ENCODE assay signal across 7 mouse cellular contexts in the genomic region with DNA sequence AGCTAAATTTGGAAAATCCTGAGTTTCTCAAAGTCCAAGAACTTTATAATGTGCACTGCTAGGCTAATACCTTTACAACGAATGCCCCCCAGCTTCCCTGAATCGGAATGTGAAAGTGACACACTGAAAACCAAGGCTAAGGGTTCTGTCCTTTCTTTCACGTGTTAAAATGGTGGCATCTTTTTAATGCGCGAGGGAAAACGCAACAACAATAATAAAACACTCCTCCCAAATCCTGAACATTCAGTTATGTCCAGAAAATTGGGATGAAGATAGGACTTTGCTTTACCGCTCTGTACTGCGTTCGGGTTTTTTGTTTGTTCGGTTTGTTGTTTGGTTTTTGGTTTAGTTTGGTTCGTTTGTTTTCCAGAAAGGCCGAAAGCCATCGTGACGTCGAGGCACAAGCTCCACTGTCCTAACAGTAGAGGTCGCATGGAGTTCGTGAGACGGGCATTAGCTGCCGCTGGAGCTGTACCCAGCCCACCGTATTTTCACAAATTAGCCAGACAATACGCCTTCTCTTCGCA. TPM values are rescaled to one million over a fixed set of nuclear protein-coding genes. Genes with fewer than 3 reads are reported as not detected.
DNase-seq lines count a peak whose midpoint lies in the region; ATAC-seq lines count a peak whose summit lies in the region.

No protein-coding gene starts in this region.

- intact Hi-C loops in left cerebral cortex, postnatal 14 days (cut with DNase I): no loop called here

- peak overlapping the region; percentile 75 for H3K9ac ChIP-seq in intestine, embryonic 14.5 days (ENCODE audit: low read length)

- H3K4me3 ChIP-seq in intestine, embryonic 14.5 days (ENCODE audit: low read depth, low read length): peak overlapping the region; percentile 73

- ATAC-seq in intestine, embryonic 14.5 days (replicated peaks; ENCODE audit: low FRiP score, low TSS enrichment, low read depth): peak; percentile 67
- peak; percentile 79 for ATAC-seq in megakaryocyte progenitor cell, adult 5-6 weeks (replicated peaks; ENCODE audit: poor library complexity)

- no peaks in the 10 kb centered on the region for H3K9me3 ChIP-seq in intestine, embryonic 14.5 days (ENCODE audit: control insufficient read depth, low read length)

- peaks cover 4% of the 10 kb centered on the region; the same call in 1 of the 2 replicates for H3K4me1 ChIP-seq in intestine, embryonic 14.5 days (replicated peaks; ENCODE audit: control insufficient read depth, insufficient read depth, low read length)

- peak; percentile 70 to 90 for DNase-seq in adrenal gland, adult (ENCODE audit: inconsistent age in 2 of 2, low spot score in 1 of 2)
- DNase-seq in embryo, embryonic 10 days (ENCODE audit: low spot score): peak; percentile 96
- DNase-seq in gastrocnemius, postnatal 25 days: peak; percentile 62
- DNase-seq in intestine, embryonic 14.5 days (ENCODE audit: low spot score): peak; percentile 86
- DNase-seq in left cerebral cortex, postnatal 14 days (ENCODE audit: low spot score in 2 of 2): peak; percentile 60 to 68
- peak; percentile 29 to 39 for DNase-seq in right cerebral cortex, postnatal 36 days (ENCODE audit: low spot score in 2 of 2)

- WGBS in intestine, embryonic 14.5 days: under 1% methylated on average over 22 of the region's 22 CpGs

- no peaks in the 10 kb centered on the region for H3K27me3 ChIP-seq in intestine, embryonic 14.5 days (replicated peaks; ENCODE audit: control insufficient read depth, insufficient read depth, low read length)

- H3K36me3 ChIP-seq in intestine, embryonic 14.5 days (ENCODE audit: control insufficient read depth, insufficient read depth, low read length): no peaks in the 10 kb centered on the region

- peak overlapping the region; percentile 98 for H3K27ac ChIP-seq in intestine, embryonic 14.5 days (ENCODE audit: low read depth)

- peak overlapping the region; percentile 56 for H3K4me2 ChIP-seq in intestine, embryonic 14.5 days (ENCODE audit: low read length)

RNA-seq across cellular contexts. Expression of a gene that starts 6.3 kb away (rescaled TPM):
- total RNA-seq in gastrocnemius, postnatal 25 days (2021): 10 to 100 TPM; 12.1 to 13.1 TPM
- polyA plus RNA-seq in intestine, embryonic 14.5 days (2014; fragmentation: Nextera tagmentation; extraction: Ambion mirVana): 43.1 and 46.6 TPM in 2 replicates
- 10 to 100 TPM; 34.9 to 36.3 TPM for total RNA-seq in left cerebral cortex, postnatal 14 days (2021)
- 1.5 and 2.9 TPM in 2 replicates for total RNA-seq in megakaryocyte progenitor cell, adult 5-6 weeks (2015)
- total RNA-seq in megakaryocyte progenitor cell, adult 5-6 weeks (2017): 2.6 and 4.9 TPM in 2 replicates

RNA-seq across cellular contexts. Expression of a gene that starts 54.2 kb away (rescaled TPM):
- not detected for total RNA-seq in gastrocnemius, postnatal 25 days (2021)
- polyA plus RNA-seq in intestine, embryonic 14.5 days (2014; fragmentation: Nextera tagmentation; extraction: Ambion mirVana): 1.2 and 3.1 TPM in 2 replicates
- not detected for total RNA-seq in left cerebral cortex, postnatal 14 days (2021)
- not detected in 2 replicates for total RNA-seq in megakaryocyte progenitor cell, adult 5-6 weeks (2015)
- not detected in 2 replicates for total RNA-seq in megakaryocyte progenitor cell, adult 5-6 weeks (2017)

Comparison
In these comparisons a context has a peak if more than half of its experiments do, and no peak if none do; other contexts are left out.
1. Peak in every context shown above with its lines: DNase-seq, ATAC-seq, H3K4me3 ChIP-seq and H3K27ac ChIP-seq.
2. DNase-seq: peak in every context shown above with its lines; median percentile 96 in embryo, embryonic 10 days; 86 in intestine, embryonic 14.5 days; 80 in adrenal gland, adult; 64 in left cerebral cortex, postnatal 14 days; 62 in gastrocnemius, postnatal 25 days; 34 in right cerebral cortex, postnatal 36 days.